Mouse (Mus musculus) G1E (cell line): ENCODE measurements at regions not wholly inside any gene's neighbourhood (a gene's known extent, or its start where the extent isn't known, plus 50 kb on each side); places are given as distances from the start of the nearest gene placed in this dataset.

ENCODE experiments used
- CTCF ChIP-seq: IDR thresholded peaks from 2 replicates; pipeline ENCODE4 v1.5.1; 2012; ENCODE audit warnings: low read depth, low read length, inconsistent platforms, mixed read lengths
- GATA1 ChIP-seq: IDR thresholded peaks from 2 replicates; pipeline ENCODE4 v1.6.1; 2012; ENCODE audit warnings: borderline replicate concordance, low read length, inconsistent platforms, mixed read lengths
- TAL1 ChIP-seq: conservative IDR thresholded peaks from 2 replicates; pipeline ENCODE4 v1.6.1; 2012; ENCODE audit warnings: low read depth, low read length, inconsistent platforms, mixed read lengths

- no peak for TF ChIP-seq CTCF
- TF ChIP-seq GATA1: no peak
- no peak for TF ChIP-seq TAL1
Measured at GRCm38 (mm10) chr14:114960273-114960672, 131.7 kb upstream of the Gpc5 start.
